Mouse (Mus musculus) midbrain, embryonic 14.5 days (tissue): ENCODE results near the gene Dlg2. TPM values are rescaled to one million over a fixed set of nuclear protein-coding genes. Genes with fewer than 3 reads are reported as not detected.

Experiments
- ATAC-seq: fragments of 200-750 bp; cut with Nextera tagmentation; 2 replicates; pipeline ENCODE4 v1.8.0; 2017; ENCODE audit warnings: moderate number of reproducible peaks, moderate library complexity; ENCODE audit not compliant: low FRiP score, low TSS enrichment
- DNase-seq: peaks from one replicate; pipeline ENCODE4 v3.0.0-alpha.2; 2015
- H3K27ac ChIP-seq: fragments of 300-500 bp; sonication (generic); replicated peaks from 2 replicates; pipeline ENCODE4 v1.5.1; 2014; ENCODE audit warnings: mild to moderate bottlenecking, low read depth, low read length, moderate library complexity
- H3K27me3 ChIP-seq: fragments of 300-500 bp; sonication (generic); 2 replicates; pipeline ENCODE4 v1.6.1; 2014; ENCODE audit warnings: low read length, control low read depth, mixed read lengths; ENCODE audit not compliant: control insufficient read depth, insufficient read depth
- H3K36me3 ChIP-seq: fragments of 300-500 bp; sonication (generic); 2 replicates; pipeline ENCODE4 v1.6.1; 2014; ENCODE audit warnings: low read length, control low read depth; ENCODE audit not compliant: control insufficient read depth, insufficient read depth
- H3K4me1 ChIP-seq: fragments of 300-500 bp; sonication (generic); 2 replicates; pipeline ENCODE4 v1.6.1; 2014; ENCODE audit warnings: mild to moderate bottlenecking, antibody characterized with exemption, low read length, control low read depth; ENCODE audit not compliant: control insufficient read depth, insufficient read depth
- H3K4me2 ChIP-seq: fragments of 300-500 bp; sonication (generic); 2 replicates; pipeline ENCODE4 v1.6.1; 2014; ENCODE audit warnings: mild to moderate bottlenecking, low read length, moderate library complexity
- H3K4me3 ChIP-seq: fragments of 300-500 bp; sonication (generic); replicated peaks from 2 replicates; pipeline ENCODE4 v1.5.1; 2014; ENCODE audit warnings: low read depth, low read length
- H3K9ac ChIP-seq: fragments of 300-500 bp; sonication (generic); replicated peaks from 2 replicates; pipeline ENCODE4 v1.6.1; 2014; ENCODE audit warnings: mild to moderate bottlenecking, low read length, moderate library complexity
- H3K9me3 ChIP-seq: fragments of 300-500 bp; sonication (generic); 2 replicates; pipeline ENCODE4 v1.6.1; 2016; ENCODE audit warnings: low read length, control low read depth, mixed read lengths; ENCODE audit not compliant: control insufficient read depth
- WGBS: fragments of 180-500 bp; shearing (Covaris S2); extraction: QIAGEN DNeasy Blood & Tissue Kit; methylation state at CpG from one replicate; pipeline ENCODE4 v1.1.7; 2014; 5-methylcytosine and 5-hydroxymethylcytosine counted together
- polyA plus RNA-seq: library from polyadenylated mRNA; unstranded; fragments of >200 nt; fragmentation: Nextera tagmentation; extraction: Ambion mirVana; gene quantifications from 2 replicates; pipeline ENCODE4 v1.2.1, GENCODE M21; 2014

Dlg2 gene
- polyA plus RNA-seq, 1 experiment from 2014 or later: 19.3 TPM

DNA sequence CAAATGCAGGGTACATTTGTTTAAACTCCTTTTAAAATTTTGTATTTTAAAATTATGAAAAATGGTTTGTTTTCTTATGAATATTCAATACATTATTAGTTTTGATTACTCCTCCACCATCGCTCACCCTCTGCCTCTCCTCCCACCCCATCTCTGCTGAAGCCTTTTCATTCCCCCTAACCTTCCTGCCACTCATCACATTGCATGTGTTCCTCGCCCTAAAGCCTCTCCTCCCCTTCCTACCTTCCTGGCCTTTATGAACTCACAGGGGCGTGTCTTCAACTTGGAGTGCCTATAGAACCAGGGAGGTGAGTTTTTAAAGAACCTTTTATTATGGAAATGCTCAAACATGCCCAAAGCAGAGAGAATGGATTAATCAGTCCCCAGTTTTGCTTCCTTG lies 921.4 kb downstream of the Dlg2 start:
- Histone ChIP-seq H3K9me3 (no peaks in the 10 kb centered on the region), H3K27ac (no peak overlapping the region), H3K27me3 (no peaks in the 10 kb centered on the region), H3K9ac (no peak overlapping the region), H3K4me2 (no peak overlapping the region), H3K4me3 (no peak overlapping the region), H3K4me1 (no peaks in the 10 kb centered on the region), H3K36me3 (no peaks in the 10 kb centered on the region)
- DNase-seq (no peak), ATAC-seq (no peak)
- WGBS: 15% methylated on average over 3 of the region's 3 CpGs

DNA sequence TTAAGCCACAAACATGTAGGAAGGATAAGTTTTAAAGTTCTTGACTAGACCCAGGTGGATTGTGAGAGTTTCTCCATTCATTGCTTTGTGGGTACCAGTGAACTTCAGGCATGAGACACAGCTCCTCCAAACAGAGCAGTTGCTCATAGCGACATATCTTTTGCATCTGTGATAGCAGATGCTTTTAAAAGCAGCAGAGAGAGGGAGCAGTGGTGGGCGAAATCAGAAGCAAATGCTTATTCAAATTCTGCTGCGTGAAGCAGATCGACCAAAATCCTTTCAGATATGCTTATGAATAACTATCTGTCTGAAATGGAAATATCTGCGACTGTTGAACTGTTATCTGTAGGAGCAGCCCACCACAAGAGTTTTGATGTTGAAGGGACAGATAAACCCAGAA lies 935.6 kb downstream of the Dlg2 start:
- Histone ChIP-seq H3K4me1 (no peaks in the 10 kb centered on the region), H3K4me3 (no peak overlapping the region), H3K4me2 (no peak overlapping the region), H3K27me3 (no peaks in the 10 kb centered on the region), H3K9me3 (no peaks in the 10 kb centered on the region), H3K27ac (no peak overlapping the region), H3K36me3 (no peaks in the 10 kb centered on the region), H3K9ac (no peak overlapping the region)
- no peak for ATAC-seq
- DNase-seq: no peak
- 77% methylated on average over 5 of the region's 5 CpGs for WGBS

DNA sequence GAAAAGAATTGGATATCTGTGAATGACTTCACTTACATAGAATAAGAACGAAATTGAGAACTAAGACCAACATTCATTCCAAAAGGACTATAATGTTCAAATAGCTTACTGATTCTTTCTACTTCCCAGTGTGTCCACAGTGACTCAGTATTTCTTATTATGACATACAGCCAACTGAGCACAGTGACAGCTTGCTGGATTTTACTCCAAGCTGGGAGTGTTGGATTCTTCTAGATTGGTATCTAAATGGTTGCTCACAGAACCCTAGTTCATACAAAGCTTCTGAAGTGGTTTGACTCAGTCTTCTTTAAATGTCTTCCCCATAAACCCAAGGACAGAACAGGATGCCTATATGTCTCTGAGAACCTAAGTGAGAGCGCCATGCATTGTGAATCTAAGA lies 937.7 kb downstream of the Dlg2 start:
- H3K9ac ChIP-seq: no peak overlapping the region
- no peak overlapping the region for H3K4me2 ChIP-seq
- H3K9me3 ChIP-seq: no peaks in the 10 kb centered on the region
- no peak overlapping the region for H3K27ac ChIP-seq
- ATAC-seq (no peak), DNase-seq (no peak)
- no peaks in the 10 kb centered on the region for H3K27me3 ChIP-seq
- H3K4me1 ChIP-seq: no peaks in the 10 kb centered on the region
- 88% methylated on average over 2 of the region's 2 CpGs for WGBS
- no peaks in the 10 kb centered on the region for H3K36me3 ChIP-seq
- no peak overlapping the region for H3K4me3 ChIP-seq

DNA sequence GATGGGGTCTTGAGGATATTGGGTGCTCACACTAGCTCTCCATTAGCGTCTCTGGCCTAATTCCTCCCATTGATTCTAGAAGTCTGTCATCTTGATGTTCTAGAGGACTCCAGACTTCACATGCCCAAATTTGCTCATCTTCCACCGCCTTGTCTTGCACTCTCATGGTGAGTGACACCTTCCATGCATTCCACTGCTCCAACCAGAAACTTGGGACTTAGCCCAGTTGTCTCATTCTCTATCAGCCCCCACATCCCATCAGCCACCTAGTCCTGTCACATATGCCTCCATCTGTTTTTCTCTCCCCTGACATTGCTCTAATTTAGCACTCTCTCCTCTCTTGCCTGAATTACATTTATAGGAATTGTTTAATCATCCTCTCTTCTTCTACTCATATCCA lies 938.3 kb downstream of the Dlg2 start:
- no peak for ATAC-seq
- WGBS: 86% methylated on average over 2 of the region's 2 CpGs
- no peaks in the 10 kb centered on the region for H3K9me3 ChIP-seq

DNA sequence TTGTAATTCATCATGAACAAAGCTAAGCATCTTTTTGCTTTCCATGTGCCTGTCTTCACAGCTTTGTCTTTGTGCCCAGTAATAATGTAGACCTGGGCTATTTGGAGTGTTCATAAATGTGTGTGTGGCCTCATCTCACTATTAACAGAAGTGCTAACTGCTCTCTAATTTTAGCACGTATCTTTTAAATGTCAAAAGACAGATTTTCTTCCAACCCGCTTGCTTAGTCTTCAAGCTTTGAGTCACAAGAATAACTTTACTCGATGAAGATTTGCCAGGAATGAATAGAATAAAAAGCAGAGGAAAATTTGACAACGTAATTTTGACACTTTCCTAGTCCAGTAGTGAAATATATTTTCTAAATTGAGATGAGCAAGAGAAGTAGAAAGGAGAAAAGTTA lies 943.7 kb downstream of the Dlg2 start:
- no peak overlapping the region for H3K9ac ChIP-seq
- H3K36me3 ChIP-seq: no peaks in the 10 kb centered on the region
- no peak for DNase-seq
- H3K4me1 ChIP-seq: no peaks in the 10 kb centered on the region
- no peaks in the 10 kb centered on the region for H3K9me3 ChIP-seq
- no peak overlapping the region for H3K27ac ChIP-seq
- 87% methylated on average over 4 of the region's 4 CpGs for WGBS
- ATAC-seq: no peak
- H3K4me3 ChIP-seq: no peak overlapping the region
- H3K4me2 ChIP-seq: no peak overlapping the region
- no peaks in the 10 kb centered on the region for H3K27me3 ChIP-seq

More for the DNA sequence above, 938.3 kb downstream of the Dlg2 start:
- DNase-seq: no peak
- H3K4me1 ChIP-seq: no peaks in the 10 kb centered on the region
- H3K4me3 ChIP-seq: no peak overlapping the region
- no peak overlapping the region for H3K9ac ChIP-seq
- H3K4me2 ChIP-seq: no peak overlapping the region
- H3K36me3 ChIP-seq: no peaks in the 10 kb centered on the region
- H3K27ac ChIP-seq: no peak overlapping the region
- no peaks in the 10 kb centered on the region for H3K27me3 ChIP-seq

DNA sequence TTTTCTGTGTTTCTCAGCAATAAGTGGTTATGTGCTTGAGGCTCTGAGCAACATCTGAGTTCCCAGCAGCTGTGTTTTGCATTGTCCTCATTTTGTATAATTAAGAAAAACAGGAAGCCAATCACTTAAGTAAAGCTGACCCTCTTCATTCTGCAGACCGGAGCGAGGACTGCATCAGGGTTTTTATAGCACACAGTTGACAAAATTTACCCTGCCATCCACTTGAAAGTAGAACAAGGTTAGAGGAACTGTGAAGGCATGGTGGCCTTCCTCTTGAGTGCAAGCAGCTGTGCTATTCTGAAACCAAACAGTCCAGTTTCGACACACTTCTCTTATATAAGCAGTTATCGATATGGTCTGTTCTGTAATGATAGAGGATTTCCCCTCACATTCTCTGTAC lies 947.3 kb downstream of the Dlg2 start:
- no peak for DNase-seq
- 89% methylated on average over 4 of the region's 4 CpGs for WGBS
- ATAC-seq: no peak

DNA sequence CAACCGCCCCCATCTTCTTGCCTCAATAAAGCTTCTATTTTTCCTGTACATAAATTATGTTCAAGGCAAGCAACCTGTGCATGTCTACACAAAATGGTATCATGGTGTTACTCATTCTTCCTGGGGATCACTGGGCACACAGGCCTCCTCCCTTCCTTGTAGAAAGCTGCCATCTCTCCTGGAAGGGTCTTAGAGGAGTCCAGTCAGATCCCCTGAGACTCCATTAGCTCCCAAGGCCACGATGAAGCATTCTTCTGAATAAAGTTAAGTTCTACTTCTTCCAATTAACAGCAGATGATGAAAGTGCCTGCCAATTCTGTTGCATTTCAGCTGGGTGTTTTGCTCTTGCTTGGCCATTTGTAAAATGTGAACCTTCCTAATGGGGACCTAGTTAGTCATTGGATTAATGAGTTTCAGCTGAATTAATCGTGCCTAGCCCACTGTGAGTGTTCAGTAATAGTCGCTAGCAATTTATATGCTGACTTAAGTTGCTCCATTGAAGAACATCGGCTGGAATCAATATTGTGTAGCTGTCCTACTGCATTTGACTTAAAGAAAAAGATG lies 953.3 kb downstream of the Dlg2 start:
- Histone ChIP-seq H3K9ac (no peak overlapping the region), H3K27me3 (no peaks in the 10 kb centered on the region), H3K9me3 (no peaks in the 10 kb centered on the region), H3K27ac (no peak overlapping the region), H3K36me3 (no peaks in the 10 kb centered on the region), H3K4me2 (no peak overlapping the region), H3K4me3 (no peak overlapping the region), H3K4me1 (no peaks in the 10 kb centered on the region)
- ATAC-seq: no peak
- WGBS: 73% methylated on average over 5 of the region's 5 CpGs
- no peak for DNase-seq

More for the DNA sequence above, 947.3 kb downstream of the Dlg2 start:
- Histone ChIP-seq H3K36me3 (no peaks in the 10 kb centered on the region), H3K4me3 (no peak overlapping the region), H3K9me3 (no peaks in the 10 kb centered on the region), H3K4me1 (no peaks in the 10 kb centered on the region), H3K27me3 (no peaks in the 10 kb centered on the region), H3K27ac (no peak overlapping the region), H3K4me2 (no peak overlapping the region), H3K9ac (no peak overlapping the region)

DNA sequence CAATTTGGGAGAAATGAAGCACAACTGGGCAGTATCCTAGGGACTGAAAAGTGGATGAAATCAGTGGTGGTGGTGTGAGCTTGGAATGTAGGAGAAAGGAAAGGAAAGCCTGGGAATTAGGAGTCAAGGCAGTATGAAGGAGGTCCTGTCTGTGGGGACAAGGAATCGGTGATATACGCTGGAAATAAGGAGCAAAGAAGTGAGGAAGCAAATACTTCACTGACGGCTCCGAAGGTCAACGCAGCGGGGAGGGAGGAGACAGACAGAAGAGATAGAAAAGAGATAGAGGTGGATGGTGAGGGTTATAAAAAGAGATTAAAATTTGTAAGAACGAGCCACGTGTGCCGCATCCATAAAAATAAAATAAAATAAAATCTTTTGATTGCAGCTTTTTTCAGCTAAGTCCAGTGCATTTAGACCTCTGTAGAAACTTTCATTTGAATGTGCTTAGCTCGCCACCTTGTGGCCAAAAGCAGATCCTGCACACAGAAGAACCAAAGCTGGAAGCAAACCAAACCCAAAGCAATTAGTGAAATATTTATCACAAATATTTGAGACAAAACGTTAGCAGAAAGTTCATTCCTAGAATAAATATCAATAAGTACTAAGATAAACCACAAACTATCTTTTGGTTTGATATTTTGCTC lies 955.2 kb downstream of the Dlg2 start:
- DNase-seq: peak; percentile 89
- H3K9me3 ChIP-seq: no peaks in the 10 kb centered on the region
- no peak overlapping the region for H3K9ac ChIP-seq
- no peak overlapping the region for H3K4me3 ChIP-seq
- H3K4me2 ChIP-seq: no peak overlapping the region
- no peaks in the 10 kb centered on the region for H3K27me3 ChIP-seq
- H3K36me3 ChIP-seq: no peaks in the 10 kb centered on the region
- WGBS: 43% methylated on average over 11 of the region's 11 CpGs
- no peaks in the 10 kb centered on the region for H3K4me1 ChIP-seq
- ATAC-seq: peak; percentile 40; the same call in 1 of the 2 replicates
- H3K27ac ChIP-seq: no peak overlapping the region

DNA sequence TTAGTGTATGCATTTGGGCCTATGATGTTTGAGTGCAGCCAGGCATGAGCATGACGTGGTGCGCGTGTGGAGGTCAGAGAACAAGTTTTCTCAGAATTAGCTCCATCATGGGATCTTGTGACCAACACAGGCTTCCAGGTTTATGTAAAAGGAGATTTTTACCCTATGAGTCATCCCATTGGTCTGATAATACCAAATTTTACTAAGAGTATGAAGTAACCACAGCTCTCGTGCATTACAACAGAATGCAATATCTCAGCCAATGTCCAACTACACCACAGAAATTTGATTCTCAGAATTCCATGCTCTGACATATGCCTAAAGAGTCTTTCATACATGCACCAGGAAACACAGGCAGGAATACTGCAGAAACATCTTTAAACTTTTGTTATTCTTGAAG lies 956.1 kb downstream of the Dlg2 start:
- DNase-seq (no peak), ATAC-seq (no peak)
- 93% methylated on average over 4 of the region's 4 CpGs for WGBS
- Histone ChIP-seq H3K9me3 (no peaks in the 10 kb centered on the region), H3K4me1 (no peaks in the 10 kb centered on the region), H3K36me3 (no peaks in the 10 kb centered on the region), H3K4me3 (no peak overlapping the region), H3K27me3 (no peaks in the 10 kb centered on the region), H3K9ac (no peak overlapping the region), H3K4me2 (no peak overlapping the region), H3K27ac (no peak overlapping the region)
